Mouse (Mus musculus) midbrain, embryonic 15.5 days (tissue): Measurements from ENCODE around the gene Scrt2. TPM values are rescaled to one million over a fixed set of nuclear protein-coding genes. Genes with fewer than 3 reads are reported as not detected.

Source experiments
- ATAC-seq: fragments of 200-750 bp; cut with Nextera tagmentation; replicated peaks from 2 replicates; pipeline ENCODE4 v1.8.0; 2017; ENCODE audit warnings: moderate TSS enrichment
- H3K27ac ChIP-seq: fragments of 300-500 bp; sonication (generic); 2 replicates; pipeline ENCODE4 v1.5.1; 2015; ENCODE audit warnings: mild to moderate bottlenecking, inconsistent platforms
- H3K27me3 ChIP-seq: fragments of 300-500 bp; sonication (generic); replicated peaks from 2 replicates; pipeline ENCODE4 v1.6.1; 2015; ENCODE audit warnings: inconsistent platforms
- H3K36me3 ChIP-seq: fragments of 300-500 bp; sonication (generic); replicated peaks from 2 replicates; pipeline ENCODE4 v1.6.1; 2015; ENCODE audit warnings: inconsistent platforms
- H3K4me1 ChIP-seq: fragments of 300-500 bp; sonication (generic); 2 replicates; pipeline ENCODE4 v1.6.1; 2015; ENCODE audit warnings: inconsistent platforms
- H3K4me2 ChIP-seq: fragments of 300-500 bp; sonication (generic); 2 replicates; pipeline ENCODE4 v1.6.1; 2015; ENCODE audit warnings: inconsistent platforms, mild to moderate bottlenecking, moderate library complexity
- H3K4me3 ChIP-seq: fragments of 300-500 bp; sonication (generic); 2 replicates; pipeline ENCODE4 v1.5.1; 2015; ENCODE audit warnings: mild to moderate bottlenecking, inconsistent platforms
- H3K9ac ChIP-seq: fragments of 300-500 bp; sonication (generic); 2 replicates; pipeline ENCODE4 v1.6.1; 2015; ENCODE audit warnings: mild to moderate bottlenecking, inconsistent platforms
- H3K9me3 ChIP-seq: fragments of 300-500 bp; sonication (generic); 2 replicates; pipeline ENCODE4 v1.6.1; 2016; ENCODE audit warnings: inconsistent platforms
- WGBS: fragments of 180-500 bp; shearing (Covaris S2); methylation state at CpG from one replicate; pipeline ENCODE4 v1.1.7; 2015; ENCODE audit warnings: mixed read lengths; 5-methylcytosine and 5-hydroxymethylcytosine counted together
- polyA plus RNA-seq: library from polyadenylated mRNA; unstranded; fragments of >200 nt; fragmentation: Nextera tagmentation; extraction: Ambion mirVana; gene quantifications from 2 replicates; pipeline ENCODE4 v1.2.1, GENCODE M21; 2015

Scrt2 gene
- polyA plus RNA-seq, 1 experiment from 2014 or later: 10.9 TPM

DNA sequence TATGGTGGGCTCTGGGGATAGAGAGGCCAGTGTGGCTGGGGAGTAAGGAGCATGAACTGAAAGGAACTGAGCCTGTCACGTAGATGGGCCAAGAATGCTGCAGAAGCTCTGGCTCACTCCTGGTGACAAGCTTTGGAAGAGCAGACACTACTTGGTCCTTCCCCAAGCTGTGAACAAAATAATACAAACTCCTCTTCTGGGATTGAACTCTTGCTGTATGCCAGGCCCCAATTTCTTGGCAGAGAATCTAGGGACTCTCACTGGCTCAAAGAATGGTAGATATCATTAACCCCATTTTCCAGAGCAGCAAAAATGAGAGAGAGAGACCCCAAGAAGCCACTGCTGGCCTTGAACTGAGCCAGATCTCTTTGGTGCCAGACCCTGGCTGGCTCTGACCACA lies 60.2 kb downstream of the Scrt2 start:
- Histone ChIP-seq H3K9me3 (no peaks in the 10 kb centered on the region), H3K36me3 (no peaks in the 10 kb centered on the region), H3K27me3 (peaks cover 47% of the 10 kb centered on the region), H3K9ac (no peak overlapping the region), H3K4me1 (peaks cover 26% of the 10 kb centered on the region), H3K4me2 (peak overlapping the region; percentile 68), H3K27ac (no peak overlapping the region), H3K4me3 (no peak overlapping the region)
- ATAC-seq: no peak; the same call in 1 of the 2 replicates
- whole genome bisulfite sequencing: 45% methylated on average over 1 of the region's 1 CpGs

DNA sequence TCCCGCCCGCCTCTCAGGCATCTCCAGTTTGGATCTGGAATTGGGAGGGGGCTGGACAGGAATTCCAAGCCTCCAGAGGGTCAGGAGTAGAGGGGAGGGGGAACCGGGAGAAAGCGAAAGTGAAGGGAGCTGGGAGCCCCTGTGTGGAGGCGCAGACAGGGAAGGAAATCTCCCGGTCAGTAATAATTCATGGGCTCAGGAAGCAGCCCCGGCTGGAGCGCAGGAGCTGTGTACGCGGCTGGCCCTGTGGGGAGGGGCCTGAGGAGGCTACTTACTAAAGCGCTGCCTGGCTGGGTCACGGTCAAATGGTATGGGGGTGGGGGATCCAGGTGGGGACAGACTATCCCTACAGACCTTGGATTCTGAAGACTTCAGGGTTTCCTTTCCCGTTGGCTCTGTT lies 60.7 kb downstream of the Scrt2 start:
- Histone ChIP-seq H3K36me3 (no peaks in the 10 kb centered on the region), H3K9me3 (no peaks in the 10 kb centered on the region), H3K9ac (no peak overlapping the region), H3K27ac (no peak overlapping the region), H3K4me3 (peak overlapping the region; percentile 24), H3K4me2 (peak overlapping the region; percentile 68), H3K4me1 (peaks cover 26% of the 10 kb centered on the region), H3K27me3 (peaks cover 47% of the 10 kb centered on the region)
- ATAC-seq: peak; percentile 55
- 1% methylated on average over 13 of the region's 13 CpGs for WGBS

GRCm38 (mm10) chr2:152142571-152142970 lies 61.2 kb downstream of the Scrt2 start:
- no peaks in the 10 kb centered on the region for H3K9me3 ChIP-seq
- peaks cover 47% of the 10 kb centered on the region for H3K27me3 ChIP-seq
- no peak overlapping the region for H3K27ac ChIP-seq
- ATAC-seq: no peak
- no peak overlapping the region for H3K4me3 ChIP-seq
- H3K9ac ChIP-seq: no peak overlapping the region
- 6% methylated on average over 11 of the region's 11 CpGs for WGBS
- H3K4me2 ChIP-seq: peak overlapping the region; percentile 68
- peaks cover 26% of the 10 kb centered on the region for H3K4me1 ChIP-seq
- no peaks in the 10 kb centered on the region for H3K36me3 ChIP-seq

- Histone ChIP-seq H3K4me3 (peak within 1 kb of the TSS; percentile 44), H3K4me1 (peaks cover 26% of the 10 kb centered on the region), H3K36me3 (no peaks in the 10 kb centered on the region), H3K9me3 (no peaks in the 10 kb centered on the region), H3K27ac (no peak within 1 kb of the TSS), H3K9ac (peak within 1 kb of the TSS; percentile 26; the same call in 1 of the 2 replicates), H3K4me2 (peak within 1 kb of the TSS; percentile 68), H3K27me3 (peaks cover 47% of the 10 kb centered on the region)
- ATAC-seq: peak; percentile 65
- under 1% methylated on average over 115 of the region's 118 CpGs for WGBS
Observed at GRCm38 (mm10) chr2:152143279-152144157, 62.2 kb downstream of the Scrt2 start, which contains the start of gene Tcf15. Tcf15 (plus strand) TSS chr2:152143561.

- Histone ChIP-seq H3K4me2 (peak overlapping the region; percentile 68), H3K9ac (peak overlapping the region; percentile 26; the same call in 1 of the 2 replicates), H3K4me1 (peaks cover 26% of the 10 kb centered on the region), H3K9me3 (no peaks in the 10 kb centered on the region), H3K36me3 (no peaks in the 10 kb centered on the region), H3K27me3 (peaks cover 47% of the 10 kb centered on the region), H3K4me3 (peak overlapping the region; percentile 44), H3K27ac (no peak overlapping the region)
- WGBS: 20% methylated on average over 9 of the region's 9 CpGs
- ATAC-seq: no peak
Observed at GRCm38 (mm10) chr2:152144158-152144450, 62.8 kb downstream of the Scrt2 start.

- Histone ChIP-seq H3K27me3 (peaks cover 47% of the 10 kb centered on the region), H3K9me3 (no peaks in the 10 kb centered on the region), H3K4me2 (no peak overlapping the region), H3K27ac (no peak overlapping the region), H3K36me3 (no peaks in the 10 kb centered on the region), H3K9ac (no peak overlapping the region), H3K4me3 (no peak overlapping the region), H3K4me1 (peaks cover 26% of the 10 kb centered on the region)
- ATAC-seq: no peak
- 63% methylated on average over 5 of the region's 5 CpGs for WGBS
Observed at GRCm38 (mm10) chr2:152144501-152144900, 63.2 kb downstream of the Scrt2 start.

Other genes with a start within 250 kb of the Scrt2 start
- gene Rspo4, start 238.6 kb upstream of the Scrt2 start, polyA plus RNA-seq: 0.18 and 0.36 TPM in 2 replicates
- 0.18 and 0.23 TPM in 2 replicates for gene Angpt4, start 170.3 kb upstream of the Scrt2 start, polyA plus RNA-seq
- gene Fam110a, start 101.3 kb upstream of the Scrt2 start, polyA plus RNA-seq: 61.2 and 62.8 TPM in 2 replicates
- 1.3 and 2.2 TPM in 2 replicates for gene Slc52a3, start 85.0 kb upstream of the Scrt2 start, polyA plus RNA-seq
- 21.5 and 23.7 TPM in 2 replicates for gene Srxn1, start 24.0 kb downstream of the Scrt2 start, polyA plus RNA-seq
- gene Tcf15, start 62.0 kb downstream of the Scrt2 start, polyA plus RNA-seq: 1.1 TPM in 2 replicates
- gene Csnk2a1, start 145.3 kb downstream of the Scrt2 start, polyA plus RNA-seq: 106 and 110 TPM in 2 replicates
- gene Tbc1d20, start 212.3 kb downstream of the Scrt2 start, polyA plus RNA-seq: 37.1 and 38.3 TPM in 2 replicates